Mouse (Mus musculus) liver, embryonic 13.5 days (tissue): ENCODE data around the gene Gltp. TPM values are rescaled to one million over a fixed set of nuclear protein-coding genes. Genes with fewer than 3 reads are reported as not detected.
A peak's percentile ranks its signal among the peaks of the same experiment; 100 is the strongest.

ENCODE experiments used
- ATAC-seq: fragments of 200-750 bp; cut with Nextera tagmentation; 2 replicates; pipeline ENCODE4 v1.8.0; 2017; ENCODE audit warnings: low read depth, mild to moderate bottlenecking, moderate number of reproducible peaks, moderate library complexity
- DNase-seq: peaks from one replicate; pipeline ENCODE4 v3.0.0; 2022
- H3K27ac ChIP-seq: fragments of 300-500 bp; sonication (generic); 2 replicates; pipeline ENCODE4 v1.5.1; 2015; ENCODE audit warnings: moderate library complexity, mild to moderate bottlenecking, inconsistent platforms
- H3K27me3 ChIP-seq: fragments of 300-500 bp; sonication (generic); 2 replicates; pipeline ENCODE4 v1.6.1; 2015; ENCODE audit warnings: mild to moderate bottlenecking, inconsistent platforms
- H3K36me3 ChIP-seq: fragments of 300-500 bp; sonication (generic); 2 replicates; pipeline ENCODE4 v1.6.1; 2015; ENCODE audit warnings: mild to moderate bottlenecking, inconsistent platforms
- H3K4me1 ChIP-seq: fragments of 300-500 bp; sonication (generic); replicated peaks from 2 replicates; pipeline ENCODE4 v1.6.1; 2015; ENCODE audit warnings: inconsistent platforms
- H3K4me2 ChIP-seq: fragments of 300-500 bp; sonication (generic); 2 replicates; pipeline ENCODE4 v1.6.1; 2015; ENCODE audit warnings: inconsistent platforms, mild to moderate bottlenecking, moderate library complexity
- H3K4me3 ChIP-seq: fragments of 300-500 bp; sonication (generic); replicated peaks from 2 replicates; pipeline ENCODE4 v1.5.1; 2015; ENCODE audit warnings: mild to moderate bottlenecking, inconsistent platforms
- H3K9ac ChIP-seq: fragments of 300-500 bp; sonication (generic); 2 replicates; pipeline ENCODE4 v1.6.1; 2015; ENCODE audit warnings: mild to moderate bottlenecking, inconsistent platforms
- H3K9me3 ChIP-seq: fragments of 300-500 bp; sonication (generic); replicated peaks from 2 replicates; pipeline ENCODE4 v1.6.1; 2016; ENCODE audit warnings: inconsistent platforms
- WGBS: fragments of 180-500 bp; shearing (Covaris S2); methylation state at CpG from one replicate; pipeline ENCODE4 v1.1.7; 2015; ENCODE audit not compliant: insufficient replicate concordance; 5-methylcytosine and 5-hydroxymethylcytosine counted together
- polyA plus RNA-seq: library from polyadenylated mRNA; unstranded; fragments of >200 nt; fragmentation: Nextera tagmentation; extraction: Ambion mirVana; gene quantifications from 2 replicates; pipeline ENCODE4 v1.2.1, GENCODE M21; 2015

Gene Gltp
- polyA plus RNA-seq, 1 experiment from 2014 or later: 36.1 TPM

DNA sequence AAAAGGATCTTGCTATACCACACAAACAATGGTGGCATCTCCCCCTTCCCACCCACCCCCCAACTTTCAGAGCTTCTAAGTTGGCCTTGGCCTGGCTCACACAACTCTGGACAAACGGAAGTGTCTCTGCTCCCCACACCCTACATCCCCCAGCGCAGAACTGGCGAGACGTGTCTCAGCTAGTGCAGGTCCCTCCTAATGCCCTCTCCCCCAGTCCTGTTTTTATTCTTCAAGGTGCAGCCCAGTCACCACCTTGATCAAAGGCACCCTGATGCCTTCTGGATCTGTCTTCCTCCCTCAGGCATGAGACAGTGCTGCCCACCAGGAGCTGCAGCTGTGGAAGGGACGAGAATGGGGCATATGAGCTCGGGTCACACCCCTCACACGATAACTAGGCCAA, 34.5 kb downstream of the Gltp start:
- H3K36me3 ChIP-seq: no peaks in the 10 kb centered on the region
- H3K4me3 ChIP-seq: no peak overlapping the region
- H3K9ac ChIP-seq: no peak overlapping the region
- no peaks in the 10 kb centered on the region for H3K9me3 ChIP-seq
- ATAC-seq (no peak), DNase-seq (no peak)
- peaks cover 71% of the 10 kb centered on the region for H3K27me3 ChIP-seq
- no peak overlapping the region for H3K27ac ChIP-seq
- H3K4me2 ChIP-seq: no peak overlapping the region
- 69% methylated on average over 7 of the region's 7 CpGs for WGBS
- H3K4me1 ChIP-seq: peaks cover 8% of the 10 kb centered on the region

DNA sequence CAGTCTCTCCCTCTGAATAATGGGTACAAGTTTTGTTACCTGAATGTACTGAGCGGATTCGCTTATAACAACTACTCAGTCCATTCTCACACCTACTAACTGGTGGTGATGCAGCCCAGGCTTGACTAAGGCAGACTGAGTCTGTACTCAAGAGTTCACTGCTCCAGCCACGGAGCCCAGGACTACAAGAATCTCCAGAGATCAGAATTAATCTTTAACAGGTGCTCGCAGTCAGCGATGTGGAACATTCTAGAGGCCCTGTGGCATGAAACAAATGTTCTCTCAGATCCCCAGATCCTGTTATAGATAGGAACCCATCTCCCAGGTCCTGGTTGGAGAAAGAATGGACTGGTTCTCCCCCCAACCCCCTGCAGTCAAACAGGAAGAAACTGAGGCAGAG, 35.1 kb downstream of the Gltp start:
- Histone ChIP-seq H3K4me3 (no peak overlapping the region), H3K36me3 (no peaks in the 10 kb centered on the region), H3K9ac (no peak overlapping the region), H3K27ac (no peak overlapping the region), H3K9me3 (no peaks in the 10 kb centered on the region), H3K4me1 (peaks cover 14% of the 10 kb centered on the region), H3K4me2 (no peak overlapping the region), H3K27me3 (peaks cover 70% of the 10 kb centered on the region)
- DNase-seq (no peak), ATAC-seq (no peak)
- WGBS: 74% methylated on average over 5 of the region's 5 CpGs

DNA sequence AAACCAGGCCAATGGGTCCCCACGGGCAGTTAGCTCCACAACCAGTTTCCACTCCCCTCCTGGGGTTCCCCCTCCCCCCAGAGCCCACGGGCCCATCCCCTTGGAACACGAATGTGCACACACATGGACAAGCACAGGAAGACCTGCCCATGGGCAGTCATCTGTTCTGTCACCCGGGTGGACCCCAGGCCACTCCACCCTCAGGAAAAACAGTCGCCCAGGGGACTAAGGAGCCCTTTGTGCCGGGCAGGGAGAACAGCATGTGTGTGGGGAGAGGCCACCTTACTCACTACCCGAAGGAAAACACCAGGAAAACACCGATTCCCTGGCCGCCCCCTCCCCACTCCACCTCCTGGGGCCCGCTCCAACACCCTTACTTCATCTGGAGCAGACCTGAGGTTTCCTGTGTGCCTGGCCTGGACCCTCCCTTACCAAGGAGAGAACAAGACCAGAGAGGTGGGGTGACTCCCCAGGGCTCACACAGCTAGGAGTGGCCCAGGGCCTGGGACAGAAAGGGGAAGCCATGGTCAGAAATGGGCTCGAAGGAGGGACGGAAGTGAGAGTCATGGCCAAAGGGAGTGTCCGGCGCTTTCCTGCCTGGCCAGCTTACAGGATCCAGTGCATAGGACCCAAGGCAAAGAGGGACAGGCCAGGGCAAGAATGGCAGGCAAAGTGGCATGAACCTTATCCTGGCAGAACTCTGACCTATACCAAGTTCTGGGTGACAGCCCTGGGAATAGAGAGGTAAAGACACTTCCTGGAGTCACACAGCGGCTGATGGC, 36.9 kb downstream of the Gltp start:
- peaks cover 52% of the 10 kb centered on the region for H3K27me3 ChIP-seq
- 57% methylated on average over 14 of the region's 15 CpGs for WGBS
- no peak overlapping the region for H3K4me3 ChIP-seq
- DNase-seq (no peak), ATAC-seq (no peak)
- peaks cover 25% of the 10 kb centered on the region for H3K4me1 ChIP-seq
- H3K9me3 ChIP-seq: no peaks in the 10 kb centered on the region
- H3K27ac ChIP-seq: no peak overlapping the region
- H3K36me3 ChIP-seq: no peaks in the 10 kb centered on the region
- H3K9ac ChIP-seq: no peak overlapping the region
- no peak overlapping the region for H3K4me2 ChIP-seq

DNA sequence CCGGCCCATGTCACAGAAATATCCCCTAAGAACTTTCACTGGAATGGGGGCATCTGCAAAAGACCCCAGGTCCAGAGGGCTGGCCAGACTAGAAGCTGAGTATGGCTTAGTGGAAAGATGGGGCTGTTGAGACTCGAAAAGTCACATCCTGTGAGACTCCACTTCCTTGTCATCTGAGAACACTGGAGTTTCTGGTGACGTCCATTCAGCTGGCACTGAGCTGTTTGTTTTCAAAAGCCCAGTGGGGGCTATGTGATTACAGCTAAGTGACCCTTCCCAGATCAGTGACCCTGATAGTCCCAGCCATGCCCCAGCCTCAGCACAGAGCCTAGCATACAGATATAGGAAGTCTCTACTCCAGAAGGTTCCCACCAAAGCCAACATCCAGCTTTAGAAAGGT, 39.3 kb downstream of the Gltp start:
- Histone ChIP-seq H3K4me3 (no peak overlapping the region), H3K36me3 (no peaks in the 10 kb centered on the region), H3K9me3 (no peaks in the 10 kb centered on the region), H3K27me3 (peaks cover 28% of the 10 kb centered on the region), H3K4me1 (peaks cover 32% of the 10 kb centered on the region), H3K27ac (no peak overlapping the region), H3K4me2 (no peak overlapping the region), H3K9ac (no peak overlapping the region)
- ATAC-seq (no peak), DNase-seq (no peak)
- 38% methylated on average over 3 of the region's 3 CpGs for WGBS

DNA sequence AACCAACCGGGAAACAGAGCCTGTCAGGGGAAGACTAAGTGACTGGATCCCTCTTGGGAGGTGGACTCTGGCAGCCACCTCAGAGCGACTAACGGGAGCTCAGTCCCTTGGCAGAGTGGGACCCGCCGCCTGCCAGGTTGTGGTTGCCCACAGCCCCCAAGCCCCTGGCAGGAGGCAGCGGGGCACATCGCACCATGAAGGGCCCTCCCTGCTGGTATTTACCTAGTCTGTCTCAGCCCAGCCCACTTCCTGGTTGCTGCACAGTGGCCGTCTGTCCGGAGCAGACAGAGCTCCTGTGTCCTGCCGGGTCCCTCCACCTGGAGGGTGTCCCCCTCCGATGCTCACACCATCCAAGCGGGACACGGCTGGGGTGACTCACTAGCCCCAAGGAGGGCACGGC, 39.8 kb downstream of the Gltp start:
- Histone ChIP-seq H3K9me3 (no peaks in the 10 kb centered on the region), H3K4me1 (peaks cover 32% of the 10 kb centered on the region), H3K4me2 (no peak overlapping the region), H3K27me3 (peaks cover 23% of the 10 kb centered on the region), H3K4me3 (no peak overlapping the region), H3K27ac (no peak overlapping the region), H3K36me3 (no peaks in the 10 kb centered on the region), H3K9ac (no peak overlapping the region)
- no peak for DNase-seq
- 43% methylated on average over 14 of the region's 14 CpGs for WGBS
- ATAC-seq: no peak

DNA sequence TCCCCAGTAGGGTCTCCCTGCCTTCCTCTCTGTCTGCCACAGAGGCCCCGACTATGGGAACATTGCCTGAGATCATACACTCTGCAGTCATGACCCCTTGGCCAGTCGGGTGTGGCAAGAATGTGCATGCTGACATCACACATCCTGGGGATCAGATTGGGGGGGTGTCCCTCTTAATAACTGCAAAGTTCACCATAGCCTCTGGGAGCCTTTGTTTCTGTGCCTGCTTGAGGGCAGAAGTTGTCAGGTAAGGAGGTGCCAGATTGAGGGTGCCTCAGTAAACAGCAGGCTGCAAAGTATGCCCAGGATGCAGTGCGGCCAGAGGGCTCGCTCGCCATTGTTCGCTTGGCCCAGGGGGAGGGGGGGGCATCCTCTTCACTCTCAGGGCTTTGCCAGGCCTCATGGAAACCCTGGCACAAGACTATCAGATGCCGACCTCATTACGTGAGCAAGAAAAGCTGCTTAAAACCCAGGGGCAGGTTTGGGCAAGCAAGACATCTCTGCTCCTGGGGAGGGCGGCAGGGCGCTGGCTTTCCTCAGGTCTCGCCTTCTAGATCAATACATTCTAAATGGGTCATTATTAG, 42.0 kb downstream of the Gltp start:
- Histone ChIP-seq H3K27ac (no peak overlapping the region), H3K4me2 (no peak overlapping the region), H3K4me3 (no peak overlapping the region), H3K9ac (no peak overlapping the region), H3K9me3 (no peaks in the 10 kb centered on the region), H3K27me3 (0 out of 2 replicates have a peak, but pooled peaks cover 4% of the 10 kb centered on the region), H3K36me3 (no peaks in the 10 kb centered on the region), H3K4me1 (peaks cover 42% of the 10 kb centered on the region)
- 74% methylated on average over 11 of the region's 11 CpGs for WGBS
- no peak for ATAC-seq
- no peak for DNase-seq

DNA sequence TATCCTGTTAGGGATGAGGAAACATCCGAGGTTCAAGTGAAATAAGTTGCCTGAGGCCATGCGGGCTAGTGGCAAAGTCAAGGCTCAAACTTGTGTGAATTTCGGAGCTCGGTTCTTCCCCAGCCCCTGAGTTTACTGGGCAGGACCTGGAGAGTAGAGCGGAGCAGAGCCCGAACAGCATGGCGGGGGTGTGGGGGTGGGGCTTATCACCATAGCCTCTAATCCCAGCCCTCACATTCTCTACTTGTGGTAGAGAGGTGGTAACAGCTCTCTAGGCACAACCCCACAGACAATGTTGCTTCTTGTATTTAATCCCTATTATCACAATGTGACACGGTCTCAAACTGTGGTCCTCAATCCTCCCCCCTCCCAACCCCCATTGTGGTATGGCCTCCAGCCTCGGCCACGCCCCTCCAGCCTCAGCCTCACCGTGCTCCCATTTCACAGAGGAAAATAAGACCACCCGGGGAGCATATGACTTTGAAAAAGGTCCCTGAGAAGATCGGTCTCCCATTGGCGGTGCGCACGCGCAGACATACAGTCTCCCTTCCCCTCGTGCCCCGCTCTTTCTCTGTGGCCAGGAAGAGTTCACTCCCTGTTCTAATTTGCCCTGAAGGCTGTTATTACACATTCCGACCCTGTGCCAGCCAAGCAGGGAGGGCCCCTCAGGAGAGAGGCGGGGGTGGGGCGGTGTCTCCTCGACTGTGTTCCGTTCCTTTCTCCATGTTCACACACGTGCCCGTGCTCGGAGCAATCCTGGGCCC, 43.4 kb downstream of the Gltp start:
- Histone ChIP-seq H3K9ac (peak overlapping the region; percentile 56), H3K4me1 (peaks cover 42% of the 10 kb centered on the region), H3K27ac (peak overlapping the region; percentile 12; the same call in 1 of the 2 replicates), H3K4me2 (peak overlapping the region; percentile 67), H3K36me3 (no peaks in the 10 kb centered on the region), H3K4me3 (peak overlapping the region; percentile 40), H3K27me3 (0 out of 2 replicates have a peak, but pooled peaks cover 7% of the 10 kb centered on the region), H3K9me3 (no peaks in the 10 kb centered on the region)
- peak; percentile 45 for DNase-seq
- WGBS: 1% methylated on average over 27 of the region's 27 CpGs
- ATAC-seq: peak; percentile 63

DNA sequence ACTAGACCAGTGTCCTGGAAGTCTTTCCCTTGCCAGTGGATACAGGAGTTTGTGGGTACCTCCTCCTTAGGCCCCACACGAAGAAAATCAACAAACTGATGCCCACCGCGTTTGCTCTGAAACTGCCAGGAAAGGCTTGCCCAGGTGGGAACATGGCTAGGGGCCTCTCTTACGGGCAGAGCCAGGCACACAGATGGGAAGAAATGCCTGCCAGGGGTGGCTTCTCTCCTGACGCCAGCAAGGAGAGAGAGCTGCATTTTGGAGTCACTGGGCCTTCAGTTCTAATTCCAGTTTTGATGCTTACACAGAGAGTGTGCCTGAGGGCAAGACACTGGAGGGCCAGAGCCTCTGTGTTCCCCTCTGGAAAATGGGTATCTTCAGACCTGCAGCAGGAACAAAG, 44.9 kb downstream of the Gltp start:
- Histone ChIP-seq H3K9me3 (no peaks in the 10 kb centered on the region), H3K9ac (no peak overlapping the region), H3K36me3 (no peaks in the 10 kb centered on the region), H3K27ac (no peak overlapping the region), H3K4me3 (no peak overlapping the region), H3K27me3 (peaks cover 9% of the 10 kb centered on the region; the same call in 1 of the 2 replicates), H3K4me1 (peaks cover 37% of the 10 kb centered on the region), H3K4me2 (no peak overlapping the region)
- WGBS: 71% methylated on average over 5 of the region's 5 CpGs
- ATAC-seq (no peak), DNase-seq (no peak)

DNA sequence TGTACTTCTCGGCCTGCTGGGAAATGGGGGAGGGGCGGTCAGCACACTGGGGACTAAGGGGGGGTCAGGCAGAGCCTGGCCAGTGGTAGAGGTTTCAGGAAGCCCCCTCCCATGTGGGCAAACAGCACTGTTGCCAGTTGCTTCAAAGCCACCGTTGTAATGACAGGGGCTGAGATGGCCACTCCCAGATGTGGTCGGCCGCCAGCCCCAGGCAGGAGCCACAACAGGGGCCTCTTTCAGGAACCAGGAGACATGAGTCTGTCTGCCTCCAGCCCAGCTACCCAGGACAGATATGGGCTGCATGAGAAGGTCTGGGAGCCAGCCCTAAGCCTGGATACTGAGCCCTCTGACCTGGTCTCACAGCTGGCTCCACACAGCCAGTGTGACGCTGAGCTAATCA, 45.9 kb downstream of the Gltp start:
- no peak overlapping the region for H3K4me2 ChIP-seq
- no peak overlapping the region for H3K9ac ChIP-seq
- ATAC-seq (peak; percentile 41; the same call in 1 of the 2 replicates), DNase-seq (no peak)
- 9% methylated on average over 6 of the region's 6 CpGs for WGBS
- no peaks in the 10 kb centered on the region for H3K9me3 ChIP-seq
- H3K36me3 ChIP-seq: no peaks in the 10 kb centered on the region
- no peak overlapping the region for H3K4me3 ChIP-seq
- peaks cover 16% of the 10 kb centered on the region for H3K27me3 ChIP-seq
- H3K4me1 ChIP-seq: peaks cover 28% of the 10 kb centered on the region
- H3K27ac ChIP-seq: no peak overlapping the region

DNA sequence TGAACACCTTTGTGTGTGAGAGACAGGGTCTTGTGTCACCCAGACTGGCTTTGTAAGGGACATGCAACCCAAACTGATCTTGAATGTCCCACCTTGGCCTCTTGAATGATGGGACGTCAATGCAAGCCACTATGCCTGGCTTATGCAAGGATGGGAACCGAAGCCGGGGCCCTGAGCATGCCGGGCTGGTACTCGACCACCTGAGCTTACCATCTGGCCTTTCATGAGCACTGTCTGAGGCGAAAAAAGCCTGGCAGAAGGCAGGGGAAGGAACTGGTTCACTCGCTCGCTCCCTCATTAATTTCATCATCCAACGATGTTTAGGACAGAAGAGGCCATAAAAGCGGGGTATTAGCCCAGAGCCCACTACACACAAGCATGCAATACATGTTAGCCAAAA, 50.0 kb downstream of the Gltp start:
- peaks cover 21% of the 10 kb centered on the region for H3K27me3 ChIP-seq
- 65% methylated on average over 10 of the region's 10 CpGs for WGBS

DNA sequence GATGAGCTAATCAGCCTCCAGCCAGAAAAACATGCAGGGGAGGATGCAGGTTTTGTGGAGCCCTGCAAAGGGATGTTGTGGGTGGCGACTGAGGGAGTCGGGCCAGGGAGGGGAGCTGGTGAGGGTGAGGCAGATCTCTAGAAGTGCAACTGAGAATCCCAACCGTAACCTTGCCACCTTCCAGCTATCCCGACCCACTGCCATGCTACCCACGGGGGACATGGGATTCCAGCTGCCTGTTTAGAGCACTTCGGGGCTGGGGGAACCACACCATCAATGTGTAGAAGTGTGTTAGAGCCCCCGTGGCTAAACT, 51.2 kb downstream of the Gltp start:
- peak; percentile 24; the same call in 1 of the 2 replicates for ATAC-seq
- H3K9ac ChIP-seq: no peak overlapping the region
- peaks cover 7% of the 10 kb centered on the region for H3K4me1 ChIP-seq
- H3K9me3 ChIP-seq: no peaks in the 10 kb centered on the region
- no peak for DNase-seq
- no peak overlapping the region for H3K27ac ChIP-seq
- H3K27me3 ChIP-seq: peaks cover 21% of the 10 kb centered on the region
- whole genome bisulfite sequencing: 20% methylated on average over 7 of the region's 7 CpGs
- no peak overlapping the region for H3K4me2 ChIP-seq
- H3K4me3 ChIP-seq: no peak overlapping the region
- H3K36me3 ChIP-seq: no peaks in the 10 kb centered on the region

More for the DNA sequence above, 50.0 kb downstream of the Gltp start:
- Histone ChIP-seq H3K4me1 (peaks cover 16% of the 10 kb centered on the region), H3K4me2 (no peak overlapping the region), H3K9ac (no peak overlapping the region), H3K27ac (no peak overlapping the region), H3K36me3 (no peaks in the 10 kb centered on the region), H3K9me3 (no peaks in the 10 kb centered on the region), H3K4me3 (no peak overlapping the region)
- ATAC-seq: no peak
- no peak for DNase-seq
